Mouse (Mus musculus): Measurements from ENCODE around the gene Sfxn3.

Sfxn3 gene

GRCm38 (mm10) chr19:45047935-45048643, 786 bp downstream of the Sfxn3 start:
- peak; percentile 85 to 91 for DNase-seq (ENCODE audit: low spot score in 2 of 2)

DNA sequence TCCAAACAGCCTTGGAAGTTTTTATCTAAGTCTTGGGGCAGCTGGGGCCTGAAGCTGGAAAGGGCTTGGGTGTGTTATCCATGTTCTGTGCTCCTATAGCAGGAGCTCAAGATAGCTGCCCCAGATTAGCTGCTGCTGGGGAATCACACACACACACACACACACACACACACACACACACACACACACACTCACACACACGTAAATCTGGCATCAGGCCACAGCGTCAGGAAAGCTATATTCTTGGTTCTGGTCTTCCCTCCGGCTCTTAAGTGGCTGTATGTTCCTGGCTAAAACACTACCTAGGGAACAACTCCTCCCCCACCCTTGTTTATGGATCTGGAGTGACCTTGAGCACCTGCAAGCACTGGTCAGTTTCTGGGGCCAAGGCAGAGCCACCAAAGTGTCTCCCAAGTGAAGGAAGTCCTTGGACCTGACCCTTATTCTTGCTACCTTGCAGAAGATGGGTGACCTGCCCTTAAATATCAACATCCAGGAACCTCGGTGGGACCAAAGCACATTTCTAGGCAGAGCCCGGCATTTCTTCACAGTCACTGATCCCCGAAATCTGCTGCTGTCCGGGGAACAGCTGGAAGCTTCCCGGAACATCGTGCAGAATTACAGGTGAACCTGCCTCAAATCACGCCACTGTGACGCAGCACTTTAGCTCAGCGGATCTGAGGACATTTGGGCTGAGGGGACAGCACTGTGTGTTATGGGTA, 1.5 kb downstream of the Sfxn3 start:
- DNase-seq (ENCODE audit: low spot score in 2 of 2), result no peak

GRCm38 (mm10) chr19:45049523-45049922, 2.2 kb downstream of the Sfxn3 start:
- no peak for DNase-seq (ENCODE audit: low spot score in 2 of 2)

- no peak for DNase-seq (ENCODE audit: low spot score in 2 of 2)
Measured at GRCm38 (mm10) chr19:45053451-45053850, 6.1 kb downstream of the Sfxn3 start.

- no peak for DNase-seq (ENCODE audit: low spot score in 2 of 2)
Measured at GRCm38 (mm10) chr19:45054892-45055690, 7.8 kb downstream of the Sfxn3 start.

- DNase-seq (ENCODE audit: low spot score in 2 of 2), result no peak
Measured at GRCm38 (mm10) chr19:45056364-45056763, 9.1 kb downstream of the Sfxn3 start.

DNA sequence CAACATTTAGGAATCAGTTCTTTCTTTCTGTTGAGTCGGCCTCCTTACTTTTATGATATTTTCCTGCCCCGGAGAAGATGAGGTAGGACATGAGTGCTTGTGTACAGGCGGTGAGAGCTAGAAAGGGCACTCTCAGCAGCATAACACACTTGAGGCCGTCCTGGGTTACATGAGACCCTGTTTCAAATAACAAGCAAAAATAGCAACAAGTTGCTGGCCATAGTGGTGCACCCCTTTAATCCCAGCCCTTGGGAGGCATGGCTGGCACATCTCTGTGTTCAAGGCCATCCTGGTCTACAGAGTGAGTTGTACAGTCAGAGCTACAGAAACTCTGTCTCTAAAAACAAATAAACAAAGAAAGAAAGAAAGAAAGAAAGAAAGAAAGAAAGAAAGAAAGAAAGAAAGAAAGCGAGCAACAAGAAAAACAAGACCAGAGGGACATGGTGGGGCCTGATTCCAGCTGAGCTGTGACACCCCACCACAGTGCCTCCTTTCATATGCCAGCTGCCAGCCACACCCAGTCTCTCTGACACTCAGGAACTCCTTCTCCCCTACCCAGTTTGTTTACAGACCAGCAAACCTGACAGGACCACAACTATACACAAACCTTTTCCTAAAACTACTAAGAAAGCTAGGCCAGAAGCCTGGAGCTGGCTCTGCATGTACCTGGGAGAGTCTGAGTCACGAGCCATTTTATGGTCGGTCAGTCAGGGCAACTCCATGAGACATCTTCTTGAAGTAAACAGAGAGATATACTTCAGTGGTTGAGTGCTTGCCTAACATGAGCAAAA, 9.8 kb downstream of the Sfxn3 start:
- no peak for DNase-seq (ENCODE audit: low spot score in 2 of 2)

- DNase-seq (ENCODE audit: low spot score in 2 of 2), result no peak
Measured at GRCm38 (mm10) chr19:45057724-45058112, 10.4 kb downstream of the Sfxn3 start.

DNA sequence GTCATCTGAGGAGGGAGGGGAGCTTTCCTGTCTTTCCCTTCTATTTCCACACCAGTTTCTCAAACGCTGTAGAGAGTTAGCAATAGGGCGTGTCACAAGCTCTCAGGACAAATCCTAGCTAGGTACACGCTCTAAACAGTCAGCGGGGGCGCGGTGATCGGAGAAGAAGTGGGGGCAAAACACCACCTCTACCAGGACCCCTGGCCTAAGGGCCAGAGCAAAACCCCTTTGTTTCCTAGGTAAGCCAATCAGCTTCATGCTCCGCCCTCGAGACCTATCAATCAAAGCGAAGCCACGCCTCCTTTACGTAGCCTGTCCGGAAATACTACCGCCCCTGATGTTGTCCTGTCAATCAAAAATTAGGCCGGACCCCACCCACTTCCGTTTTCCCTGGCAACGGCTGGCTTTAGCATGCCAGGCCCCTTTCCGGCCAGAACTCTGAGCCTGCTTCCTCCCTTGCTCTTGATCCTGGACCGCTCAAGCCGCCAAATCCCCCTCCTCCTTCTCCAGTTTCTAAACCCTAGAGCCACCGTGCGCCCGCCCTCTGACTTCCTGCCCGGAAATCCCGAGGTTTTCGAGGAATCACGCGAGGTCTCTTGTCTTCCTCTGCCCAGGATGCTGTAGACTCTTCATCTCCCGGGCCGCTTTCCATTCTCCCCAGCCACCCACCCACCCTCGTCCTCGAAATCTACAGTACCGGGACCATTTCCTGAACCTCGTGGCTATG, 11.0 kb downstream of the Sfxn3 start:
- peak; percentile 86 to 91 for DNase-seq (ENCODE audit: low spot score in 2 of 2)

DNA sequence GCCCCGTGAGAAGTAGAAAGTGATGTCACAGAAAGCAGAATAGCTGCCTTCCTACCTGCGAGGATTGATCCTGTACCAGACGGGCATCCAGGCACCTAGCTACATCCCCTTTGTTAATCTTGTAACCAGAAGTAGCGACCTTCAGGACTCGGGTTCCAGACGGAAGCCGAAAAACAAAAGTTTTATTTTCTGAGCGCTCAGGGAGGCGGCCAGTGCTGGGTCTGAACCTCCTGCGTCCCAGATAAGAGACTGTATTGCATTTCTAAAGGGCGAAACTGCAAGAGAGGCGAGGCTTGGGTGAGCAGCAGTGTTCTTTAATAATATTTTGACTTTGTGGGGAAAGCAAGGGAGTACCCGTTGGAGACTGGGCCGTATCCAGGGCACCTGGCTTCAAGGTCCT, 11.5 kb downstream of the Sfxn3 start:
- no peak for DNase-seq (ENCODE audit: low spot score in 2 of 2)

- no peak for DNase-seq (ENCODE audit: low spot score in 2 of 2)
Measured at GRCm38 (mm10) chr19:45063565-45064292, 16.4 kb downstream of the Sfxn3 start.

- DNase-seq (ENCODE audit: low spot score in 2 of 2), result no peak
Measured at GRCm38 (mm10) chr19:45065226-45065625, 17.9 kb downstream of the Sfxn3 start.

- DNase-seq (ENCODE audit: low spot score in 2 of 2), result no peak
Measured at GRCm38 (mm10) chr19:45067170-45067569, 19.9 kb downstream of the Sfxn3 start.

DNA sequence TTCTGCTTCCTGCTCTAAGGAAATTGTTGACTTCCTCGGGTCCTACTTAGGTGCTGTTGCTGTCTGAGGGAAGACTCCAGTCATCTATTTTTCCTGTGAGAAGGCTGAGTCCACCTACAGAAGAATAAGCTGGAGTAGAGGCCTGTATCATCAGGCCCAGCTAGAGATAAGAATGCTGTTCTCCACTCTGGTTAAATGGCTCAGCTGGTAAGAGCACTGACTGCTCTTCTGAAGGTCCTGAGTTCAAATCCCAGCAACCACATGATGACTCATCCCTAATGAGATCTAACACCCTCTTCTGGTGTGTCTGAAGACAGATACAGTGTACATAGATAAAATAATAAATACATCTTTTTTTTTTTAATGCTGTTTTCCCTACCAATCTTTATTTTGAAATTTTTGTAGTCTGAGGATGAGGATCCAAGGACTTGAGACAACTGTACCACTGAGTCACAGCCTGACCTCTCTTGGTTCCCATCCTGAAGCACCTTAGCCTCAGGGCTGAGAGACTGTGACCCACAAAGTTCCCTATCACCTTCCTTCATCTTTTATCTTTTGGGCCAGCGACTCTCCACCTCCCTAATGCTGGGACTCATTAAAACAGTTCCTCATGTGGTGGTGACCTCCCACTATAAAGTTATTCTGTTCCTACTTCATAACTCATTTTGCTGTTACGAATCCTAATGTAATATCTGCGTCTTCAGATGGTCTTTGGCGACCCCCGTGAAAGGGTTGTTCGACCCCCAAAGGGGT, 20.6 kb downstream of the Sfxn3 start:
- DNase-seq (ENCODE audit: low spot score in 2 of 2), result no peak

DNA sequence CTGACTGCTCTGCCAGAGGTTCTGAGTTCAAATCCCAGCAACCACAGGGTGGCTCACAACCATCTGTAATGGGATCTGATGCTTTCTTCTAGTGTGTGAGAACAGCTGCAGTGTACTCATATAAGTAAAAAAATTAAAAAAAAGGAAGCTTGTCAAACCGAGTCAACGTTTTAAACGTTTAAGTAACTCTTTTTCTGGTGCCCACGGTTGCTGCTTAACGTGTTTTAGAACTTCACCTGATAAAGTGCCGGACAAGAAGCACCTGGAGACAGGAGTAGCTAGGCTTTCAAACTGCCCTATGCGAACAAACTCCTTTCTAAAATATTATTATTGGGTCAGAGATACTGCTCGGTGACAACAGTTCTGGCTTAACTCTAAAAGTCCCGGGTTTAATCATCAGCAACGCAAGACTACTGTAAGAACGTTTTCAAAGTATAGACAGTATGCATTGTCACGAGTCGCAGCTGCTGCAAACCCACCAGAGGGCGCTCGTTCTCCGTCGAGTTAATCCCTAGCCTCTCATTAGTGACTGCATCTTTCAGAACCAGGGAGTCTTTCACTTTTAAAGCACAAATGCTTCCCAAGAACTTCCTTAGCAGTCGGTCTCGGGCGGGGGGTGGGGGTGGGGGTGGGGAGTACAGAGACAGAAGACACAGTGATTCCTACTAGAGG, 26.7 kb downstream of the Sfxn3 start:
- DNase-seq (ENCODE audit: low spot score in 2 of 2), result peak in 1 of 2 experiments; percentile 58

DNA sequence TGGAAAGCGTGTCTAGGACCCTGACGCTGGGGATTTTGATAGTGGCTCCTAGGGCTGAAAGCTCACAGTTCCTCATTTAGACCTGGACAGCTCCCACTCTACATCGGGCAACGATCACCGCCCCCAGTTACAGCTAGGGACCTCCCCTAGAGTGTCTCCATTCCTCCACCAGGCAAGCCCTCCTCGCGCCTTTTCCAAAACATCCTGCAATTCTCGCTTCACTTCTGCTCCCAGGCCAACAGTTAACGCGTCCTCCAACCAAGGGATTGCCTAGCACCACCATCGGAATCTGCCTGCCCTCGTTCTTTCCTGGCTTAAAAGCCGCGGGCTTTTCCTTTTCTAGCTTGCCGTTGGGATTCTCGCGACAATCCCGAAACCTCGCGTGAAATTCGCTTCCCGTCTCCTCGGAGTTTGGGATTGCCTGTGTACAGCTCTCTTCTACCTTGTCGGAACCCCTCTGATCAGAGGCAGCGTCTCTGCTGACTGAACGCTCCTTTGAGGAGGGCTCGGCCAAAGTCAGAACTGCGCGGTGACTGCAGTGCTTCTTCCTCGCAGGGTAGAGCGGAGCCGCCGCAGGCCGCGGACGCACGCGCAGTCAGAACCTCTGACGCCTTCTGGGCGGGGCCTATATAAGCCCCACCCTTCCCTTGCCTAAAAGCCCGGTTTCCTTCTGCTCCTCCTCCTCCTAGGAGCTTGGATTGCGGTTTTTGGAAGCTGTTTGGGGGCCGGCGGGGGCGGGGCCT, 27.4 kb downstream of the Sfxn3 start, which contains the start of gene Kazald1:
Gene Kazald1 (plus strand): TSS at position 662 of the 743 bp plus-strand sequence.
- DNase-seq (ENCODE audit: low spot score in 2 of 2), result peak; percentile 86 to 92

GRCm38 (mm10) chr19:45075323-45076035, 28.2 kb downstream of the Sfxn3 start:
- no peak for DNase-seq (ENCODE audit: low spot score in 2 of 2)

Data from right cerebral cortex, postnatal 36 days (tissue).